Mouse (Mus musculus) heart, embryonic 15.5 days (tissue): Measurements from ENCODE around the gene Tspan18. TPM values are rescaled to one million over a fixed set of nuclear protein-coding genes. Genes with fewer than 3 reads are reported as not detected.
A peak's percentile ranks its signal among the peaks of the same experiment; 100 is the strongest.

ENCODE experiments used
- ATAC-seq: fragments of 200-750 bp; cut with Nextera tagmentation; replicated peaks from 2 replicates; pipeline ENCODE4 v1.8.0; 2017; ENCODE audit warnings: low read depth, moderate TSS enrichment; ENCODE audit not compliant: insufficient number of reproducible peaks, insufficient read depth, low FRiP score
- H3K27ac ChIP-seq: fragments of 300-500 bp; sonication (generic); 2 replicates; pipeline ENCODE4 v1.5.1; 2015; ENCODE audit warnings: mild to moderate bottlenecking, inconsistent platforms
- H3K27me3 ChIP-seq: fragments of 300-500 bp; sonication (generic); 2 replicates; pipeline ENCODE4 v1.6.1; 2015; ENCODE audit warnings: inconsistent platforms
- H3K36me3 ChIP-seq: fragments of 300-500 bp; sonication (generic); 2 replicates; pipeline ENCODE4 v1.6.1; 2015; ENCODE audit warnings: mild to moderate bottlenecking, inconsistent platforms
- H3K4me1 ChIP-seq: fragments of 300-500 bp; sonication (generic); replicated peaks from 2 replicates; pipeline ENCODE4 v1.6.1; 2015; ENCODE audit warnings: inconsistent platforms
- H3K4me2 ChIP-seq: fragments of 300-500 bp; sonication (generic); 2 replicates; pipeline ENCODE4 v1.6.1; 2015; ENCODE audit warnings: inconsistent platforms, mild to moderate bottlenecking, moderate library complexity
- H3K4me3 ChIP-seq: fragments of 300-500 bp; sonication (generic); 2 replicates; pipeline ENCODE4 v1.5.1; 2015; ENCODE audit warnings: mild to moderate bottlenecking, inconsistent platforms
- H3K9ac ChIP-seq: fragments of 300-500 bp; sonication (generic); 2 replicates; pipeline ENCODE4 v1.6.1; 2015; ENCODE audit warnings: mild to moderate bottlenecking, inconsistent platforms
- H3K9me3 ChIP-seq: fragments of 300-500 bp; sonication (generic); replicated peaks from 2 replicates; pipeline ENCODE4 v1.6.1; 2016; ENCODE audit warnings: inconsistent platforms
- WGBS: fragments of 180-500 bp; shearing (Covaris S2); methylation state at CpG from one replicate; pipeline ENCODE4 v1.1.7; 2015; ENCODE audit warnings: mixed read lengths; 5-methylcytosine and 5-hydroxymethylcytosine counted together
- polyA plus RNA-seq: library from polyadenylated mRNA; unstranded; fragments of >200 nt; fragmentation: Nextera tagmentation; extraction: Ambion mirVana; gene quantifications from 2 replicates; pipeline ENCODE4 v1.2.1, GENCODE M21; 2015

The Tspan18 gene
- polyA plus RNA-seq, 1 experiment from 2014 or later = 31.7 TPM

DNA sequence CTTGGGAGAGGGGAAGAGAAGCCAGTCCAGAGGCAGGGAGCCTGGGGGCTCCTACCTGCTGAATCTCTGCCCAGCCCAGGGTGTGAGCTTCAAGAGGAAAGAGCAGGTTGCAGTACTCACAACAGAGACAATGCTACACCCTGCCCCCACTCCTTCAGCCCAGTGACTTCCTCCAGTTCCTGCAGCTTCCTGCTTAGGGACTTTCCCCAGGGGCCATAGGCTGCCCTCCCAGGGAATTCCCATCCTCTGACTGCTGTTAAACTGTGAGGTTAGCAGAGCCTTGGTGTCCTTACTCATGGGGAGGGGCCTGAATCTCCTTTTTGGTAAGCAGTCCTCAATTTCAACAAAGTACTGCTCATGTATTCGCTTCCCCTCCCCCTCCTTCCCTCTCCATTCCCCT is 120.1 kb downstream of the Tspan18 start:
- H3K4me3 ChIP-seq = no peak overlapping the region
- peak; percentile 34; the same call in 1 of the 2 replicates for ATAC-seq
- no peaks in the 10 kb centered on the region for H3K27me3 ChIP-seq
- peaks cover 26% of the 10 kb centered on the region for H3K4me1 ChIP-seq
- peaks cover 13% of the 10 kb centered on the region; the same call in 1 of the 2 replicates for H3K36me3 ChIP-seq
- H3K9ac ChIP-seq = no peak overlapping the region
- no peaks in the 10 kb centered on the region for H3K9me3 ChIP-seq
- 70% methylated on average over 1 of the region's 1 CpGs for WGBS
- H3K27ac ChIP-seq = no peak overlapping the region
- no peak overlapping the region for H3K4me2 ChIP-seq

DNA sequence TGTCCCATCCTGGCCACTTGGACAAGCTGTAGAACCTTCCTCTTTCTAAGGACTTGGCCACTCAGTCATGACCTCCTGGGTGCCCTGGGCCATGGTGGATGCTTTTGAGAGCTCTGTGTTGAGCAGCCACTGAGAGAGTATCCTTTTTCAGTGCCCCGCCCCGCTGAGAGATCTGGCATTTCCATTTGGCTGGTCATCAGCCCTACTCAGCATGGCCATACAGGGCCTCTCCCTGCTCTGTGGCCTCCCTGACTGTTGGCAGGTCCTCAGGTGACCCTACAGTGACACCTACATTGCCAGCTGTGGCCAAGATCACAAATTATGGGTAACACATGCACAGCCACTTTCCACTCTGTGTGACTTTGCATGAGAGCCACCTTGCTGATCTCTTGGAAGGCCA is 121.4 kb downstream of the Tspan18 start:
- Histone ChIP-seq H3K27me3 (no peaks in the 10 kb centered on the region), H3K27ac (no peak overlapping the region), H3K9me3 (no peaks in the 10 kb centered on the region), H3K9ac (no peak overlapping the region), H3K4me2 (no peak overlapping the region), H3K4me1 (peaks cover 17% of the 10 kb centered on the region), H3K36me3 (peaks cover 16% of the 10 kb centered on the region; the same call in 1 of the 2 replicates), H3K4me3 (no peak overlapping the region)
- no peak for ATAC-seq
- 93% methylated on average over 2 of the region's 2 CpGs for WGBS

DNA sequence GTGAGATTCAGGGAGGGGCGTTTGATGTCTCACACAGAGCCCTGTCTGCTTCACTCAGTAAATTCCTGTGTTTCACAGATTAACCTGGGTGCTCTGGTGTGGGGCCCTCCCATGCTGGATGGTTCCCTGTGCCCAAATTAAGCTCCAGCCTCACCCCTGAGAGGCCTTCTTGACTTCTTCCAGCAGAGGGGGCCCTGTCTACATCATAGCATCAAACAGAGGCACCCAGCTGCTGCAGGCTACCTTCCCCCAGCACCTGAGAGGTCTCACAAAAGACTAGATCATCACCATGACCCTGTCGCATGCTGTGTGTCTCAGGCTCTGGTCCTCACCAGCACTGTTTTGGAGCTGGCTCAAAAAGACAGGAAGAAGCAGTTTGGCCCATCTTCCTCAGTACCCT is 121.9 kb downstream of the Tspan18 start:
- H3K4me1 ChIP-seq = peaks cover 12% of the 10 kb centered on the region
- no peak overlapping the region for H3K9ac ChIP-seq
- WGBS = 73% methylated on average over 2 of the region's 2 CpGs
- H3K4me3 ChIP-seq = no peak overlapping the region
- no peak for ATAC-seq
- H3K27ac ChIP-seq = no peak overlapping the region
- no peak overlapping the region for H3K4me2 ChIP-seq
- no peaks in the 10 kb centered on the region for H3K27me3 ChIP-seq
- H3K36me3 ChIP-seq = peaks cover 17% of the 10 kb centered on the region; the same call in 1 of the 2 replicates
- no peaks in the 10 kb centered on the region for H3K9me3 ChIP-seq

DNA sequence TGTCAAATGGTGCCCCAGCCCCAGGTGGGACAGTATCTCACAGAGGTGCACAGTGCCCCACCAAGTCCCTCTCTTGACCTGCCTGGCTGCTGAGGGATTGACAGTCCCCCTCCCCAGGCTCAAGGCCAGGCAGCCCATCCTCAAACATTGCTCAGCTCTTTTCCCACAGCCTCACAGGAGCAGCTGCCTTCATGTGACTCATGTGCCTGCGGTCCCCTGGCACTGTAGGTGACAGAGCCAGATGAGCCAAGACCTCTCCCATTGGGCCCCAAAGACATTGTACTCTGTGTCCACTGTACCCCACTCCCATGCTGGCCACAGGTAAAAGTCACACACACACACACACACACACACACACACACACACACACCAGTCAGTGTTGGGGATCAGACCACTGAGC is 128.2 kb downstream of the Tspan18 start:
- Histone ChIP-seq H3K36me3 (peaks cover 22% of the 10 kb centered on the region), H3K9ac (no peak overlapping the region), H3K4me3 (no peak overlapping the region), H3K4me1 (no peaks in the 10 kb centered on the region), H3K4me2 (no peak overlapping the region), H3K9me3 (no peaks in the 10 kb centered on the region), H3K27ac (no peak overlapping the region), H3K27me3 (no peaks in the 10 kb centered on the region)
- WGBS = 79% methylated on average over 1 of the region's 1 CpGs
- no peak for ATAC-seq

DNA sequence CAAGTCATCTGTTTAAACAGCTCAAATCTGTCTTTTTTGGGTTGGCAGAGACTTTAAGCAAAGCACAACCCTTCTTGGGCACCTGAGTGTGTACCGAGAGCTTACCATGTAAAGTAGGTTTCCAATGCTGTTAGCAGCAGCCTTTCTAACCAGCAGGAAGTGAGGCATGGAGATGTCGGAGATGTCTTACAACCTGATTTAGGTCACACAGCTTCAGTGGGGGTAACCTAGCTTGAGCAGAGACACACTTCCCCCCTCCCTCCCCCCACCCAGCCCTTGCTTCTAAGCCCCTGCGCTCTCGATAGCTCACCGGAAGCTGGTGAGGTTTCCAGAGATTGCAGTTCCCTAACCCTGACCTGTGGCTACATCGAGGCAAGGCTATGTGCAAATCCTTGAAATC is 129.7 kb downstream of the Tspan18 start:
- 65% methylated on average over 6 of the region's 6 CpGs for WGBS
- no peak overlapping the region for H3K27ac ChIP-seq
- H3K9ac ChIP-seq = no peak overlapping the region
- no peak overlapping the region for H3K4me2 ChIP-seq
- H3K4me1 ChIP-seq = peaks cover 13% of the 10 kb centered on the region
- no peak for ATAC-seq
- H3K4me3 ChIP-seq = no peak overlapping the region
- H3K36me3 ChIP-seq = peaks cover 17% of the 10 kb centered on the region
- H3K9me3 ChIP-seq = no peaks in the 10 kb centered on the region
- no peaks in the 10 kb centered on the region for H3K27me3 ChIP-seq

DNA sequence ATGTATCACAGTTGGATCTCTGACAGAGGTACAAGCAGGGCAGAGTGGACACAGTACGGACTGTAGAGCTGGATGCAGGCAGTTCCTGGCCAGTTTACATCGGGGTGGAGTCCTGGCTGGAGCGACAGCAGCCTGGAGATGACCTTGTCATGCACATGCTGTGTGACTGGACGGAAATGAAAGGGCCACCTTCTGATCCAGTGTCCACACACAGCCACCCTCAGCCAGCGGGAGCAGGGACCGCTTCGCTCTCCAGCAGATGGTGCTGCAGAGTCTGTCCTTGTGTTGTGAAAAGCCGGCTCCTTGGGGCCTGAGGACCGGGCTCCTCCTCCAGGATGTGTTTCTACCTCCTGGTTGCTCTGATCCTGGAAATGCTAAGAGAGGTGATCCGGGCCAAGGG is 130.6 kb downstream of the Tspan18 start:
- 25% methylated on average over 10 of the region's 10 CpGs for WGBS
- peaks cover 17% of the 10 kb centered on the region for H3K36me3 ChIP-seq
- H3K4me1 ChIP-seq = peaks cover 19% of the 10 kb centered on the region
- H3K27me3 ChIP-seq = no peaks in the 10 kb centered on the region
- H3K4me3 ChIP-seq = no peak overlapping the region
- no peak overlapping the region for H3K27ac ChIP-seq
- H3K4me2 ChIP-seq = no peak overlapping the region
- H3K9ac ChIP-seq = no peak overlapping the region
- no peaks in the 10 kb centered on the region for H3K9me3 ChIP-seq
- no peak for ATAC-seq

DNA sequence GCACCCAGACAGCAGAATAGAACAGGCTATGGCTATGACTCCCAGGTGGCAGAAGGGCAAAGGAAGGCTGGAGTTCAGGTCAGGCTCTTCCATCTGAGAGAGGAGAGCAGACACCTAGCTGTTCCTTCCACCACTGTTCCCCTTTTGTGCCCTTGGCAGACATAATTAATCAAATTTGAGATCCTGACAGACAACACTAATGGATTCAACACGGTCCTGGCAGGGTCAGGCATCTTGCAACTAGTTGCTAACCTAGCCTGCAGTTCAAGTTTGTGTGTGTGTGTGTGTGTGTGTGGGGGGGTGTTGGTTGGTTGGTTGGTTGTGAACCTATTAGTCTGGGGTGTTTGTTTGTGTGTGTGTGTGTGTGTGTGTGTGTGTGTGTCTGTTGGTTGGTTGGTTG is 131.5 kb downstream of the Tspan18 start:
- WGBS = 71% methylated on average over 1 of the region's 1 CpGs
- no peak for ATAC-seq

DNA sequence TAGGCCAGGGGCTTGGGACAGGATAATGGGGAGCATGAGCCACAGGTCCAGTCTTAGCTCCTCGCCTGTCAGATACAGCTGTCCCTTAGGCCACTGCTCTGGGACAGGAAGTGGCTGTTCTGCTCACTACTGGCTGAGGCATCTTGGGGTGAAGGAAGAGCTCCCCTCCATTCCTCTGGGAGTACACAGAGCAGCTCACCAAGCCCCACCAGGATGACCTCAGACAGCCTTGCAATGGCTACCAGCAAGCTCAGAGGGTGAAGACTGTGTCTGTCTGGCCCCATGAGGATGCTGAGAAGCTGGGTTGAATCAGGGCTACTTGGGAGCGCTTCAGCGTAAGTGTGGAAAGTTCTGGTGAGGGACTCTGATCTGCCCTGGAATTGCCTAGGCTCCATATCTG is 132.3 kb downstream of the Tspan18 start:
- no peaks in the 10 kb centered on the region for H3K9me3 ChIP-seq
- no peak for ATAC-seq
- 90% methylated on average over 3 of the region's 3 CpGs for WGBS
- H3K9ac ChIP-seq = no peak overlapping the region
- no peak overlapping the region for H3K4me2 ChIP-seq
- H3K4me3 ChIP-seq = no peak overlapping the region
- no peak overlapping the region for H3K27ac ChIP-seq
- peaks cover 19% of the 10 kb centered on the region for H3K4me1 ChIP-seq
- H3K36me3 ChIP-seq = peaks cover 10% of the 10 kb centered on the region
- H3K27me3 ChIP-seq = no peaks in the 10 kb centered on the region

More for the DNA sequence above, 131.5 kb downstream of the Tspan18 start:
- Histone ChIP-seq H3K9me3 (no peaks in the 10 kb centered on the region), H3K4me1 (peaks cover 19% of the 10 kb centered on the region), H3K27ac (no peak overlapping the region), H3K9ac (no peak overlapping the region), H3K27me3 (no peaks in the 10 kb centered on the region), H3K4me3 (no peak overlapping the region), H3K4me2 (no peak overlapping the region), H3K36me3 (peaks cover 14% of the 10 kb centered on the region)

DNA sequence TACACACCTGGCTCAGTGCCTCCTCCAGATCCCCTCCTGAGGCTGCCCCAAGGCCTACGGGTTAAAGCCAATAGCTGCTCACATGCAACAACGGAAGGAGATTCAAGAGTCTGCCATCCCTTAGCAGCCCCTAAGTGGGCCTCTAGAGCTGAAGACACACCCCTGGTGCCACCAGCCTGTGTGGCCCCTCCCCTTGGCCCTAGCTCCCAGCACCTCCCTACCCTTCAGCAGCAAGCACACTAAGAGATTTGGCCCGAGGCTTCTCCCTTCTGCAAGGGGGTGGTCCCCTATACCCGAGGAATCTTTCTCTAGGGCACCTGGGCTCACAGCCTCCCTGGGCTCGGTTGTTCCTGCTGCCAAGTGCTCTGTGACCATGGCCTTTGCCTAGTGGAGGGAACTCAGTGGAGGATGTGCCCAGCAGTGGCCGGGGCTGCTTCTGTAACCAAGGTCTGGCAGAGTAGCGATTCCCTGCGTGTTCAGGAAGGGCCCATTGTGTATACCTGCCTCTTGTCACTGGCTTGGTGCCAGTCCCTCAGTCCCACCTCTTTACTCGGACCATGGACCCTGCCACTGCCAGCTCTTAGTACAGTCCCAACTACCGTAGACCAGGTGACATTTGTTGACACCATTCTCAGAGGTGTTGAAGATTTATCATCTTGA is 133.5 kb downstream of the Tspan18 start:
- Histone ChIP-seq H3K27me3 (no peaks in the 10 kb centered on the region), H3K4me2 (no peak overlapping the region), H3K36me3 (peaks cover 10% of the 10 kb centered on the region), H3K9me3 (no peaks in the 10 kb centered on the region), H3K4me1 (peaks cover 19% of the 10 kb centered on the region), H3K9ac (no peak overlapping the region), H3K4me3 (no peak overlapping the region), H3K27ac (no peak overlapping the region)
- WGBS = 61% methylated on average over 10 of the region's 10 CpGs
- no peak for ATAC-seq

DNA sequence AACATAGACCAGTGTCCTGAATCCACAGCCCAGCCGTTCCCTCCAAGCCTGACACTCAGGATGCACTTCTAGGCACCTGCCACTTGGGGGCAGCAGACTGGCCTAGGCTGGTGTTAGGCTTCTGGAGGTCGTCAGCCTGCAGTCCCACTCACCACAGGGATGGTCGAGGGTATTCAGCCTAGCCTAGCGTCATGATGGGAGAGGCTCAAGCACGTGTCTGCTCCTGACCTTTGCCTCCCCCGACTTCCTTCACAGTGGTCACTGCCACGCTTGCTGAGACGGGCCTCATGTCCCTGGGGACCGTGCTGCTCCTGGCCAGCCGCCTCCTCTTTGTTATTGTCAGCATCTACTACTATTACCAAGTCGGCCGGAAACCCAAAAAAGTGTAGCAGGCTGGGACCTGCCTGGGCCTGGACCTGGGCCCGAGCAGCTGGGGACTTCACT is 134.8 kb downstream of the Tspan18 start:
- Histone ChIP-seq H3K9me3 (no peaks in the 10 kb centered on the region), H3K9ac (no peak overlapping the region), H3K36me3 (no peaks in the 10 kb centered on the region; the same call in 1 of the 2 replicates), H3K4me2 (no peak overlapping the region), H3K27ac (peak overlapping the region; percentile 41; the same call in 1 of the 2 replicates), H3K4me1 (peaks cover 19% of the 10 kb centered on the region), H3K4me3 (no peak overlapping the region), H3K27me3 (0 out of 2 replicates have a peak, but pooled peaks cover 4% of the 10 kb centered on the region)
- 27% methylated on average over 13 of the region's 13 CpGs for WGBS
- peak; percentile 24 for ATAC-seq

DNA sequence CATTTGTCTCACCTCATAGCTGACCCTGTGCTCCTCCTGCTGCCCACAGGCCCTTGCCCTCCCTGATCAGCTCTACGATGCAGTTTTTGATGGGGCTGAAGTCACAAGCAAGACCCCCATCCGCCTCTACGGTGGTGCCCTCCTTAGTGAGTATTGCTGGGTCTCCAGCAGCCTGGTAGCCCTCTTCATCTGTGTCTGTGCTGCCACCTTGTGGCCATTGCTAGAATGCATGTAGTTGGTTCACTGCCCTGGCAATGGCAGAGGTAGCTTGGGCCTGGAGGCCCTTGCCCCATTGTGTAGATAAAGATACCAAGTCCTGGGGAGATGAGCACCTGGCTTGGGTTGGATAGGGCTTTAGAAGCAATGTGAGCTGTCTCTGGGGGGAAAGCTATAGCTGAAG is 135.5 kb downstream of the Tspan18 start:
- WGBS = 20% methylated on average over 3 of the region's 3 CpGs
- Histone ChIP-seq H3K27ac (no peak overlapping the region), H3K9me3 (no peaks in the 10 kb centered on the region), H3K9ac (no peak overlapping the region), H3K4me1 (peaks cover 24% of the 10 kb centered on the region), H3K4me2 (no peak overlapping the region), H3K4me3 (no peak overlapping the region), H3K36me3 (no peaks in the 10 kb centered on the region; the same call in 1 of the 2 replicates), H3K27me3 (0 out of 2 replicates have a peak, but pooled peaks cover 4% of the 10 kb centered on the region)
- 0 out of 2 replicates have a peak, but pooled peaks have one; percentile 24 for ATAC-seq

DNA sequence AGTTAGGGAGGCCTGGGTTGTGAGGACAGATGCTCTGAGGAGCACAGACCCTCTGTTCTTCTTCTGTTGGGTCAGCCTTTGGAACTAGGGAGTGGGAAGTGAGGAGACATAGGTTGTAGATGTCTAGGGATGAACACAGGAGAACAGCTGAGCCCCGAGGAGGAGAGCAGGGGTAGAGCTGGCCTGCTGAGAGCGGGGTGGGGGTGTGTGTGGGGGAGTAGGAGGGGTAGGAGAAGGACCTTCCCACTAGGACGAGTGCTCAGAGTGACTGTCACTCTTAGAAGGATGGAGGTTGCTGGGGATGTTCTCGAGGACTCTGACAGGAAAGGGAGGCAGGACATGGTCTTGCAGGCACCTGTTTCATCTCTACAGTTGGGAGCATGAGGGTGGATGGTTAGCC is 140.5 kb downstream of the Tspan18 start:
- no peak overlapping the region for H3K27ac ChIP-seq
- H3K36me3 ChIP-seq = no peaks in the 10 kb centered on the region
- peaks cover 29% of the 10 kb centered on the region for H3K4me1 ChIP-seq
- 52% methylated on average over 4 of the region's 4 CpGs for WGBS
- 0 out of 2 replicates have a peak, but pooled peaks cover 4% of the 10 kb centered on the region for H3K27me3 ChIP-seq
- H3K4me2 ChIP-seq = no peak overlapping the region
- H3K4me3 ChIP-seq = no peak overlapping the region
- no peaks in the 10 kb centered on the region for H3K9me3 ChIP-seq
- no peak for ATAC-seq
- no peak overlapping the region for H3K9ac ChIP-seq
